Mouse (Mus musculus) hindbrain, embryonic 12.5 days (tissue): ENCODE measurements at regions not wholly inside any gene's neighbourhood (a gene's known extent, or its start where the extent isn't known, plus 50 kb on each side); places are given as distances from the start of the nearest gene placed in this dataset.
A peak's percentile ranks its signal among the peaks of the same experiment; 100 is the strongest.

Experiments used
- ATAC-seq: fragments of 200-750 bp; cut with Nextera tagmentation; 2 replicates; pipeline ENCODE4 v1.8.0; 2017; ENCODE audit warnings: moderate TSS enrichment; ENCODE audit not compliant: low FRiP score
- H3K27ac ChIP-seq: fragments of 300-500 bp; sonication (generic); 2 replicates; pipeline ENCODE4 v1.5.1; 2016; ENCODE audit warnings: mild to moderate bottlenecking
- H3K27me3 ChIP-seq: fragments of 300-500 bp; sonication (generic); 2 replicates; pipeline ENCODE4 v1.6.1; 2016; ENCODE audit warnings: mild to moderate bottlenecking
- H3K36me3 ChIP-seq: fragments of 300-500 bp; sonication (generic); 2 replicates; pipeline ENCODE4 v1.6.1; 2016; ENCODE audit warnings: mild to moderate bottlenecking
- H3K4me1 ChIP-seq: fragments of 300-500 bp; sonication (generic); 2 replicates; pipeline ENCODE4 v1.6.1; 2016
- H3K4me2 ChIP-seq: fragments of 300-500 bp; sonication (generic); replicated peaks from 2 replicates; pipeline ENCODE4 v1.6.1; 2016; ENCODE audit warnings: mild to moderate bottlenecking
- H3K4me3 ChIP-seq: fragments of 300-500 bp; sonication (generic); 2 replicates; pipeline ENCODE4 v1.5.1; 2016; ENCODE audit warnings: mild to moderate bottlenecking
- H3K9ac ChIP-seq: fragments of 300-500 bp; sonication (generic); 2 replicates; pipeline ENCODE4 v1.6.1; 2016; ENCODE audit warnings: mild to moderate bottlenecking, moderate library complexity
- H3K9me3 ChIP-seq: fragments of 300-500 bp; sonication (generic); replicated peaks from 2 replicates; pipeline ENCODE4 v1.6.1; 2016; ENCODE audit warnings: mild to moderate bottlenecking
- WGBS: fragments of 180-500 bp; shearing (Covaris S2); methylation state at CpG from one replicate; pipeline ENCODE4 v1.1.7; 2016; 5-methylcytosine and 5-hydroxymethylcytosine counted together

DNA sequence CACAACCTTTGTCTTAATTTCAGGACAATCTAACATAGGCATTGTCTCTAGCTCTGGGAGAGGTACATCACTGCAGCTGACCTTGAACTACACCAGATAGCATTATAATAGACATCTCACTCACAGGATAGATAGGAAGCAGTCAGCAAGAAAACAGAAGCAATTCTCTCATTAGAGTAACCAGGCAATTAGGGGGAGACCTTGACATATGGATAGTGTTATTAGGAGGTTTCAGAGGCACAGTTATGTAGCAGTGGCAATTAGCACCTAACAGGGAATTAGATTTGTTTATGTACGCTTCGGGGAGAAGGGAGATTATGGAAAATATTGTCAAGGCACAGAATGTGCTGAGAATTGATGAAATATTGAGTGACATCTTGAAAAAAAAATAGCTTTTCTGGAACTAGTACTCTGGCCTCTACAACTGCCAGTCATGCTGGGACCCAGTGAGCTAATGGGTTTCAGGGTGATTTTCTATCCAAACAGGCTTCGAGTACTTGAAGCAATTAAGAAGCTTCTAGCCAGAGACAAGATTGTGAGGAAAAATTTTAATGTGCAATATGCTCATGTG lies 216.8 kb upstream of the Aco1 start:
- no peak overlapping the region for H3K27ac ChIP-seq
- WGBS = 83% methylated on average over 3 of the region's 3 CpGs
- ATAC-seq = no peak
- H3K4me3 ChIP-seq = no peak overlapping the region
- H3K4me2 ChIP-seq = no peak overlapping the region
- no peaks in the 10 kb centered on the region for H3K27me3 ChIP-seq
- H3K4me1 ChIP-seq = no peaks in the 10 kb centered on the region
- H3K9me3 ChIP-seq = no peaks in the 10 kb centered on the region
- no peak overlapping the region for H3K9ac ChIP-seq
- H3K36me3 ChIP-seq = no peaks in the 10 kb centered on the region

GRCm38 (mm10) chr4:39926594-39926993 lies 216.3 kb upstream of the Aco1 start:
- no peak overlapping the region for H3K4me3 ChIP-seq
- H3K4me2 ChIP-seq = no peak overlapping the region
- H3K36me3 ChIP-seq = no peaks in the 10 kb centered on the region
- H3K9ac ChIP-seq = no peak overlapping the region
- H3K27ac ChIP-seq = no peak overlapping the region
- WGBS = 91% methylated on average over 7 of the region's 7 CpGs
- H3K27me3 ChIP-seq = no peaks in the 10 kb centered on the region
- no peak for ATAC-seq
- H3K9me3 ChIP-seq = no peaks in the 10 kb centered on the region
- H3K4me1 ChIP-seq = no peaks in the 10 kb centered on the region

DNA sequence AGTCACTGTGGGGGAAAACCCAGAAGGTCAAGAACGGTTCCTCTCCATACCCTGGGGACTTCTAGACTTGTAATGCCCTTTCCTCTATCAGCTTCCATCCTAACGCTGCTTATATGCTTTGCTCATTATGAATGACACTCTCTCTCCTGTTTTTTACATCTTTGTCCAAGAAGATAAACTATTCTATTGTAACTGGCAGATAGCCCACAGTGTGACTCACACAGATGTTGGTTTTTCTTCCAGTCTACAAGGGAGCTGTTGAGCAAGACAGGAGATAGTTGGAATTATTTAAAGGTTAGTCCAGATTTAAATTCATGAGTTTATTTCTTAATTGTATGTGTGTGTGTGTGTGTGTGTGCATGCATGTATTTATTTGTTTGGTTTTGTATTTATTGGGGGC lies 214.4 kb upstream of the Aco1 start:
- Histone ChIP-seq H3K9me3 (no peaks in the 10 kb centered on the region), H3K36me3 (no peaks in the 10 kb centered on the region), H3K27ac (no peak overlapping the region), H3K9ac (no peak overlapping the region), H3K4me2 (no peak overlapping the region), H3K4me1 (no peaks in the 10 kb centered on the region), H3K4me3 (no peak overlapping the region), H3K27me3 (no peaks in the 10 kb centered on the region)
- no peak for ATAC-seq
- WGBS = 63% methylated on average over 2 of the region's 2 CpGs

- H3K9ac ChIP-seq = no peak overlapping the region
- ATAC-seq = no peak
- no peaks in the 10 kb centered on the region for H3K9me3 ChIP-seq
- no peaks in the 10 kb centered on the region for H3K4me1 ChIP-seq
- WGBS = 88% methylated on average over 12 of the region's 12 CpGs
- no peak overlapping the region for H3K4me2 ChIP-seq
- no peak overlapping the region for H3K4me3 ChIP-seq
- H3K27ac ChIP-seq = no peak overlapping the region
- no peaks in the 10 kb centered on the region for H3K36me3 ChIP-seq
- H3K27me3 ChIP-seq = no peaks in the 10 kb centered on the region
These were observed 208.7 kb upstream of the Aco1 start for GRCm38 (mm10) chr4:39934025-39934708.

GRCm38 (mm10) chr4:39958687-39959086 lies 184.2 kb upstream of the Aco1 start:
- 87% methylated on average over 3 of the region's 3 CpGs for WGBS
- Histone ChIP-seq H3K9me3 (no peaks in the 10 kb centered on the region), H3K4me1 (no peaks in the 10 kb centered on the region), H3K36me3 (no peaks in the 10 kb centered on the region), H3K27ac (no peak overlapping the region), H3K9ac (no peak overlapping the region), H3K4me3 (no peak overlapping the region), H3K27me3 (no peaks in the 10 kb centered on the region), H3K4me2 (no peak overlapping the region)
- no peak for ATAC-seq

- no peak overlapping the region for H3K9ac ChIP-seq
- H3K36me3 ChIP-seq = no peaks in the 10 kb centered on the region
- H3K4me3 ChIP-seq = no peak overlapping the region
- H3K4me1 ChIP-seq = no peaks in the 10 kb centered on the region
- H3K27me3 ChIP-seq = no peaks in the 10 kb centered on the region
- H3K4me2 ChIP-seq = no peak overlapping the region
- WGBS = 91% methylated on average over 3 of the region's 3 CpGs
- no peaks in the 10 kb centered on the region for H3K9me3 ChIP-seq
- no peak for ATAC-seq
- no peak overlapping the region for H3K27ac ChIP-seq
These were observed 174.9 kb upstream of the Aco1 start for GRCm38 (mm10) chr4:39967938-39968337.

DNA sequence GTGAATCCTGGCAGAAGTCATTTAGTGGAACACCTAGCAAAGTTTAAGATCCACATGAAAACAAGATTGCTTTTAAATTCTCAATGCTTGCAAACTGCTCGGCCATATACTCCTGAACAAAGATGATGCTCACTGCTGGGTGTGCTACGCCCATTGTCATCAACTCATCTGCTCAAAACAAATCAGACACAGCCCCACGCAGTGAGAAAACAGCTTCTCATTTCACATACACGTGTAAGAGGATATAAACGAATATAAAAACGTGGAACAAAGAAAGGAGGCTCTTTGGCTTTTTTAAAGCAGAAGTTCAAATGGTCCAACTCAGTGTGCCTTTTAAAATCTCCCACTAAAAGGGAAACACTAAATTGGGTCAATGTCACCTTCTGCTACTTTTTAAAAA lies 151.5 kb upstream of the Aco1 start:
- Histone ChIP-seq H3K9me3 (no peaks in the 10 kb centered on the region), H3K4me2 (no peak overlapping the region), H3K27me3 (no peaks in the 10 kb centered on the region), H3K36me3 (no peaks in the 10 kb centered on the region), H3K27ac (no peak overlapping the region), H3K4me3 (no peak overlapping the region), H3K4me1 (no peaks in the 10 kb centered on the region), H3K9ac (no peak overlapping the region)
- no peak for ATAC-seq
- 76% methylated on average over 6 of the region's 6 CpGs for WGBS

GRCm38 (mm10) chr4:39991851-39992250 lies 151.0 kb upstream of the Aco1 start:
- H3K4me1 ChIP-seq = no peaks in the 10 kb centered on the region
- H3K4me2 ChIP-seq = no peak overlapping the region
- no peaks in the 10 kb centered on the region for H3K9me3 ChIP-seq
- WGBS = 87% methylated on average over 2 of the region's 2 CpGs
- H3K27ac ChIP-seq = no peak overlapping the region
- H3K27me3 ChIP-seq = no peaks in the 10 kb centered on the region
- no peak overlapping the region for H3K4me3 ChIP-seq
- no peak overlapping the region for H3K9ac ChIP-seq
- H3K36me3 ChIP-seq = no peaks in the 10 kb centered on the region
- no peak for ATAC-seq

- ATAC-seq = no peak
- 69% methylated on average over 5 of the region's 5 CpGs for WGBS
- H3K36me3 ChIP-seq = no peaks in the 10 kb centered on the region
- no peak overlapping the region for H3K27ac ChIP-seq
- H3K9me3 ChIP-seq = no peaks in the 10 kb centered on the region
- no peak overlapping the region for H3K4me3 ChIP-seq
- no peak overlapping the region for H3K9ac ChIP-seq
- H3K27me3 ChIP-seq = no peaks in the 10 kb centered on the region
- no peaks in the 10 kb centered on the region for H3K4me1 ChIP-seq
- H3K4me2 ChIP-seq = no peak overlapping the region
These were observed 144.0 kb upstream of the Aco1 start for GRCm38 (mm10) chr4:39998771-39999422.

DNA sequence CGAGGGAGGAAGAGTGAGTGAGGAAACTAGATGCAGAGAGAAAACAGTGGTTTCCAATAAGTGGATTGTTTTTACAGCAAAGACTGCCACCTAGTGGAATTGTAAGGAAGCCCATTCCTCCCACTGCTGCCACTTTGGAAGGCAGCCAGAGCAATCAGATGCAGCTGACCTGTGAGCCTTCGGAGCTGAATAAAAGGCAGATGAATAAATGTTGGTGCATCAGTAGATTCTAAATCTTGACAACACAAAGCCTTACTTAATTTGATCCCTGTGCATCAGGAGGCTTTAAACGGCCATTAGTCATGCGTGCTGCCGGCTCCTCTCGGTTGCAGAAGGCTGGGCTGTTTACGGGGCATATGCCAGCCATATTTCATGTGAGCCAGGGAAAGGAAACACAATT lies 128.2 kb upstream of the Aco1 start:
- Histone ChIP-seq H3K4me1 (no peaks in the 10 kb centered on the region), H3K9ac (no peak overlapping the region; the same call in 1 of the 2 replicates), H3K4me3 (no peak overlapping the region), H3K27me3 (no peaks in the 10 kb centered on the region), H3K27ac (no peak overlapping the region), H3K9me3 (no peaks in the 10 kb centered on the region), H3K36me3 (no peaks in the 10 kb centered on the region), H3K4me2 (peak overlapping the region; percentile 13; the same call in 1 of the 2 replicates)
- 44% methylated on average over 7 of the region's 7 CpGs for WGBS
- ATAC-seq = peak; percentile 81

- H3K9me3 ChIP-seq = no peaks in the 10 kb centered on the region
- no peak overlapping the region for H3K4me2 ChIP-seq
These were observed 126.0 kb upstream of the Aco1 start for GRCm38 (mm10) chr4:40016856-40017255.

DNA sequence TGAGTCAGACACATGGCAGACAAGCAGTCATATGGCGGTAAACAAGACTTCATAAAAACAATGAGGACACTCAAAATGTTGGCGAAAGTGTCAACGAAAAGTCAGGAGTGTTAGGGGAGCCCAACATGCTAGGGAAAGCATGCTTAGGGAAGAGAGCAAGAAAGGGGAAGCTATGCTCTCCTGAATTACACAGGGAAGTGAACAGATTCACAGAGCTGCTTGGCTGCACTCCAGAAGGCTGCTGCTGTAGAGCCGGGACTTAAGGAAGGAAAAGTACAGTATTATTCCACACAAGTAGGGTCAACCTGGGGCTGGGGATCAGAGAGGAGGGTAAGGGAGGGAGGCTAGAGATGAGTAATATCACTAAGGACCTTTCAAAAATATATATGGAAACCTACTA lies 124.7 kb upstream of the Aco1 start:
- Histone ChIP-seq H3K27ac (no peak overlapping the region), H3K4me1 (no peaks in the 10 kb centered on the region), H3K9ac (no peak overlapping the region), H3K27me3 (no peaks in the 10 kb centered on the region), H3K36me3 (no peaks in the 10 kb centered on the region), H3K4me2 (no peak overlapping the region), H3K9me3 (no peaks in the 10 kb centered on the region), H3K4me3 (no peak overlapping the region)
- 91% methylated on average over 4 of the region's 4 CpGs for WGBS
- ATAC-seq = no peak

More at GRCm38 (mm10) chr4:40016856-40017255, 126.0 kb upstream of the Aco1 start:
- no peak overlapping the region for H3K4me3 ChIP-seq
- no peaks in the 10 kb centered on the region for H3K27me3 ChIP-seq
- H3K36me3 ChIP-seq = no peaks in the 10 kb centered on the region
- WGBS = 92% methylated on average over 15 of the region's 15 CpGs
- no peak overlapping the region for H3K9ac ChIP-seq
- no peaks in the 10 kb centered on the region for H3K4me1 ChIP-seq
- H3K27ac ChIP-seq = no peak overlapping the region
- no peak for ATAC-seq

DNA sequence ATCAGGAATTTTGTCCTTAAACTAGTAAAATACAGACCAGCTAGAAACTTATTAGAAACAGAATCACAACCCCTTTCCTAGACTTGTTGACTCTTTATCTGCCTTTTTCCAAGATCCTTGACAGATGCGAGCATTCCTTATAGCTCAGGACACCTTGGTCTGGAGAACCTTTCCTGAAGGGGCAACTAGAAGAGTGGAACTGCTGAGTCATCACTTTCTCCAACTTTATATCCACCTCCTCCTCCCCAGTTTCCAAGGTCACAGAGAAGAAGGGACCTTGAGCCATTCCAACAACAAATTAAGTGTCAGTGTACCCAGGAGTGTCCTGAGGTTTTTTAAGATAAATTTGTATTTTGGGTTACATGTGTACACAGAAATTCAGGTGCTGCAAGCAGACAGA lies 111.5 kb upstream of the Aco1 start:
- Histone ChIP-seq H3K9me3 (no peaks in the 10 kb centered on the region), H3K4me3 (no peak overlapping the region), H3K9ac (no peak overlapping the region), H3K27ac (no peak overlapping the region), H3K36me3 (no peaks in the 10 kb centered on the region), H3K4me2 (no peak overlapping the region), H3K4me1 (no peaks in the 10 kb centered on the region), H3K27me3 (no peaks in the 10 kb centered on the region)
- no peak for ATAC-seq
- WGBS = 88% methylated on average over 1 of the region's 1 CpGs
